Mouse (Mus musculus) T-helper 1 cell (primary cell): ENCODE measurements around the gene Itsn2.
"Not testable (repeated sequence)": the region's sequence is repeated elsewhere in the genome, so short reads cannot be mapped to it uniquely, and the experiment has no call there.

Source experiments
- in situ Hi-C: fragments of 300-600 bp; cut with MboI, MseI; formaldehyde crosslinking; loops from one replicate; pipeline ENCODE4 v1.15.1; 2025; ENCODE audit warnings: high pct_unique_total_duplicates

Itsn2 gene

GRCm38 (mm10) chr12:4708296-4708695 is 115.9 kb downstream of the Itsn2 start:
- in situ Hi-C loops, result no loop called here

- in situ Hi-C loops, result no loop called here
Measured at GRCm38 (mm10) chr12:4708881-4709604, 116.6 kb downstream of the Itsn2 start.

- in situ Hi-C loops, result no loop called here
Measured at GRCm38 (mm10) chr12:4709926-4710325, 117.5 kb downstream of the Itsn2 start.

- in situ Hi-C loops, result no loop called here
Measured at GRCm38 (mm10) chr12:4713361-4713760, 120.9 kb downstream of the Itsn2 start.

- in situ Hi-C loops, result loop anchor here (5.0 kb wide), 1 partner anchor 247 kb away; no protein-coding TSS in a partner anchor
Measured at GRCm38 (mm10) chr12:4715606-4716005, 123.2 kb downstream of the Itsn2 start.

- in situ Hi-C loops, result loop anchor here (5.0 kb wide), 1 partner anchor 245 kb away; no protein-coding TSS in a partner anchor
Measured at GRCm38 (mm10) chr12:4717417-4717816, 125.0 kb downstream of the Itsn2 start.

GRCm38 (mm10) chr12:4719066-4719761 is 126.8 kb downstream of the Itsn2 start:
- in situ Hi-C loops, result loop anchor here (5.0 kb wide), 1 partner anchor 243 kb away; no protein-coding TSS in a partner anchor

GRCm38 (mm10) chr12:4719762-4720754 is 127.6 kb downstream of the Itsn2 start:
- in situ Hi-C loops, result loop anchor here (5.0 kb wide), 1 partner anchor 242 kb away; no protein-coding TSS in a partner anchor

GRCm38 (mm10) chr12:4729165-4729564 is 136.7 kb downstream of the Itsn2 start:
- in situ Hi-C loops, result no loop called here

GRCm38 (mm10) chr12:4731629-4732028 is 139.2 kb downstream of the Itsn2 start:
- in situ Hi-C loops, result no loop called here

GRCm38 (mm10) chr12:4732332-4732731 is 139.9 kb downstream of the Itsn2 start:
- in situ Hi-C loops, result no loop called here

- in situ Hi-C loops, result no loop called here
Measured at GRCm38 (mm10) chr12:4738031-4738576, 145.7 kb downstream of the Itsn2 start, which contains the start of gene Fam228a. Gene Fam228a (minus strand): TSS chr12:4738430.

GRCm38 (mm10) chr12:4740823-4741222 is 148.4 kb downstream of the Itsn2 start:
- in situ Hi-C loops, result no loop called here

GRCm38 (mm10) chr12:4742183-4742582 is 149.7 kb downstream of the Itsn2 start:
- in situ Hi-C loops, result no loop called here

GRCm38 (mm10) chr12:4744486-4744885 is 152.0 kb downstream of the Itsn2 start:
- in situ Hi-C loops, result no loop called here

- in situ Hi-C loops, result not testable (repeated sequence)
Measured at GRCm38 (mm10) chr12:4754451-4754850, 162.0 kb downstream of the Itsn2 start.

- in situ Hi-C loops, result no loop called here
Measured at GRCm38 (mm10) chr12:4757060-4757459, 164.6 kb downstream of the Itsn2 start.
